Mouse (Mus musculus) forelimb bud, embryonic 11.5 days (tissue): Measurements from ENCODE around the gene Rtn4rl1.

Source experiments
- DNase-seq: peaks from one replicate; pipeline ENCODE4 v3.0.0-alpha.2; 2012; ENCODE audit warnings: low read depth, low spot score

The Rtn4rl1 gene

GRCm38 (mm10) chr11:75296406-75297005 lies 102.9 kb downstream of the Rtn4rl1 start:
- DNase-seq, result no peak

DNA sequence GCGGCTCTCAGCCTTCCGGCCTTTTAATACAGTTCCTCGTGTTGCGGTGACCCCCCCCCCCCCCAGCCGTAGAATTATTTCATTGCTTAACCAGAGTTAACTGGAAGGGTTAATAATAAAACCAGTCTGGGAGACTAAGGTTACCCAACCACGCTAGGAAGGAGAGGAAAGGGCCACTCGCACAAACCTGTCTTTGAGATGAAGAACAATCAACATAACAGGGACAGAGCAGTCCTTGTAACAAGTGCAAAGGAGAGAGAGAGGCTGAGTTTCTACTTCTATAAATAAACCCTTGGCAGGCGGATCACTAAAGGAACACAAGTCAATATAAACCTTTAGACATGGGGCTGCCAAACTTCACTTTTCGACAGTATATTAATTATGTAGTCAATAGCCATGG lies 104.0 kb downstream of the Rtn4rl1 start:
- DNase-seq, result no peak

- no peak for DNase-seq
Observed at GRCm38 (mm10) chr11:75298491-75298890, 104.9 kb downstream of the Rtn4rl1 start.

GRCm38 (mm10) chr11:75299786-75300185 lies 106.2 kb downstream of the Rtn4rl1 start:
- no peak for DNase-seq

DNA sequence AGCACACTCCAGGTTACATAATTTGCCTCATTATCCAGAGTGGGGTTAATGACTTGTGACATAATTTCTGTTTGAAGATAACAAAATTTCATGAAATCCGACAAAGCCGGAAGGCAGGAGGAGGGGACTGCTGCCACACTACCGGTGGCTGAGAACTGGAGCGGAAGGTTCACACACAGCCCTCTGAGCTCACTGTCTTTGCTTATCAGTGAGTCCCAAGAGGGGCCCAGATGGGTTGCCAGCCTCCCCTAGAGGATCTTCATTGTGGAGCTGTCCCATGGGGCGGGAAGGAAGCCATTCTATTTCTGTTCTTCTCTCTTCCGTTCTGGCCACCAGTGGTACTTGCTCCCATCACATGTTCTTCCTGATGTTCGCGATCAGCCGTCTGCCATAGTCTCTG lies 107.4 kb downstream of the Rtn4rl1 start:
- DNase-seq, result no peak

DNA sequence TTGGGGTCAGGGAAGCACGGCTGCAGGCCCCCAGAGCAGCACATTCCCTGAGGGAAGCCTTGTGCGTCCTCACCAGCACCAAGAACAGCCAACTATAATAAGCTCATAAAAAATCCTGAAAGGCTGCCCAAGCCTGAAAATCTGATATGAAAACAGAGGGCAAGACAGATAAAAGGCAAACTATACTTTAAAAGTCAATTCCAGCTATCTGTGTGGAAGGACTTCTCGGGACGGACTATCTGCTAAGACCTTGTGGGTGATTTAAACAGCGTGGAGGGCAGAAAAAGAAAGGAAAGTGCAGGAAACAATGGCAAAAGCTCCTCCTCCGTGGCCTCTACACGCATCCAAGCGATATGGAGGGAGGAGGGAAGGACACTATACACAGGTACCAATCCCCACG lies 111.2 kb downstream of the Rtn4rl1 start:
- DNase-seq, result no peak

DNA sequence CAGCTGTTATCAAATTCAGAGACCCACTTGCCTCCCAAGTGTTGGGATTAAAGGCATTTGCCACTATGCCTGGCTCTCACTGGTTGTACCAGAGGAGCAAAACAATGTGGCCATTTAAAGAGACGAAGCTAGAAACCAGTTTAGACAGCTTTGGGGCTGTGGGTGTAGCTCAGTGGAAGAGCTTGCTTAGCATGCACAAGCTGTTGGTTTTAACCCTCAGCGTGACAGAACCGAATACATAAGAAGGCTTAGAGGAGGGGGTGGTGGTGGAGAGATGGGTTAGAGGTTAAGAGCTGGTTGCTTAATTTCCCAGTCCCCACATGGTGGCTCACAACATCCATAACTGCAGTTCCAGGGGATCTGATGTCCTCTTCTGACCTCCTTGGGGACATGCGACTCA lies 115.1 kb downstream of the Rtn4rl1 start:
- no peak for DNase-seq

DNA sequence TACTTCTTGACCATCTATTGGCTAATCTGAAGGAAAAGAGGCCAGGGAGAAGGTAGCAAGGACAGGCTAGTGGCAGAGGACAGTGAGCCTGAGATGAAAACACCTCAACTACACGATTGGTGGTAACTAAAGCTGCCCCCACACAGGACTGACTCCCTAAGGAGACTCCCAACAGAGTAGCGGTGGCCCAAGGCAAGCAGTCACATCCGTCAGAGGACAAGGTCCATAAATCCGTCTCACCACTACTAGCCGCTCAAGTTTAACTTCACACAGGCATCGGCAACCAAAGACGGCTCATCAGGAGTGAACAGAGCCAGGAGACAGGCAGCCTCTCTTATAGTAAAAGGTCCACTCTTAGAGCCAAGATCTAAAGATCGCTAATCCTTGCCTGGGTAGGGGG lies 117.2 kb downstream of the Rtn4rl1 start:
- DNase-seq, result no peak

GRCm38 (mm10) chr11:75311751-75312150 lies 118.2 kb downstream of the Rtn4rl1 start:
- DNase-seq, result no peak

DNA sequence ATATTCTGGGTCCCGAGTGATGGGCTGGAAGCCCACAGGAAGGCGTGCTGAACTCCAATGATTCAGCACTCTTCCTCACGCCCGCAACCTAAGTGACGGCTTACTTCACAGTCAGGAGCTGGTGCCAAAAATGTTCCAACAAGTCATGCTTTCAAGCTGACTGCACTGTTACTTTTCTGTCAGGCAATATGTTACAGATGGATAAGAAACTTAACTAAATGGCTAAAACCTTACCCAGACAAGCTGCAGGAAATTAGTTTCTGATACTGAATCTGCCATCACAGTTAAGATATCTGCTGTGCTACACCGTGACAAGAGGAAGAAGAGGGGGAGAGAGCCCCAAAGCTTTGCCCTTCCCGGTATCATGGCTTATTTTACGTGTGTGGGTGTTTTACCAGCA lies 120.3 kb downstream of the Rtn4rl1 start:
- no peak for DNase-seq
